Mouse (Mus musculus): ENCODE measurements around the gene Cep290. TPM values are rescaled to one million over a fixed set of nuclear protein-coding genes. Genes with fewer than 3 reads are reported as not detected.
"Not testable (repeated sequence)": the region's sequence is repeated elsewhere in the genome, so short reads cannot be mapped to it uniquely, and the experiment has no call there.

The Cep290 gene
- total and polyA plus RNA-seq, 3 experiments = 0.21 to 4.6 (median 4.1) TPM

DNA sequence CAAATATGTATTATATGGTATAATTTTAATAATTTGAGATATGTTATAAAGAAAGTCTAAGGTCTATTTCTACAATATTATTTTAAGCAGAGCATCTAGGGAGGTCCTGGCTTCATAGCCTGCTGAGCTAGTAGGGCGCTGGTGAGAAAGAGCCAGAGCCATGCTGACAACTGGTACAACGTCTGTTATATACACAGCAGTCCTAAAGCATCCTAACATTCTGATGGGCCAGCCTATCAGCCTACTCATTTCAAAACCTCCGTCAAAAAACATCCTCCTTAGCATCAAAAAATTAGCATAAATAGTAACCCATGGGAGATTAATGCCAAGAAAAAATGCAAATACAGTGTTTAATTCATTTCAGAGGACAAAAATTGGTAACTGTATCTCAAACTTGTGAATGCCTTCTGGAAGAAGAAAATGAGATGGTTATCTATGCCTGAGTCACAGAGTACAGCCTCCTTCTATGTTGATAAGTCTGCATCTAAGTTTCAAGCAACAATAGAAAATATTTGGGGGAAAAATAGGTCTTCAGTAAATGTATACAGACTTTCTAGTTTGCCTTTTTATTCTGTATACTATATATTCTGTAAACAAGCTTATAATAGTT, 69.3 kb downstream of the Cep290 start:
- TF ChIP-seq CTCF (IDR thresholded peaks at IDR 0.05) (no peak), POLR2A (IDR thresholded peaks at IDR 0.05; ENCODE audit: insufficient read depth, low read depth, low read length) (no peak), EP300 (IDR thresholded peaks at IDR 0.05; ENCODE audit: insufficient read depth, low read depth, low read length) (no peak)
- intact Hi-C loops (cut with DNase I) = no loop called here
- Histone ChIP-seq H3K79me2 (replicated peaks; ENCODE audit: control insufficient read depth, insufficient read depth, low read length) (no peaks in the 10 kb centered on the region), H3K4me3 (no peak overlapping the region), H3K9ac (ENCODE audit: low read depth, low read length) (no peak overlapping the region), H3K27ac (no peak overlapping the region), H3K4me1 (ENCODE audit: control insufficient read depth, insufficient read depth, low read length) (no peaks in the 10 kb centered on the region), H3K27me3 (ENCODE audit: control insufficient read depth, insufficient read depth, low read length) (no peaks in the 10 kb centered on the region), H3K36me3 (ENCODE audit: control insufficient read depth, insufficient read depth, low read length) (no peaks in the 10 kb centered on the region)
- 86% methylated on average over 3 of the region's 3 CpGs for WGBS
- no peak for DNase-seq

GRCm38 (mm10) chr10:100560194-100560883, 73.0 kb downstream of the Cep290 start:
- WGBS = 90% methylated on average over 3 of the region's 3 CpGs
- H3K36me3 ChIP-seq (ENCODE audit: control insufficient read depth, insufficient read depth, low read length); H3K4me3 ChIP-seq; H3K27me3 ChIP-seq (ENCODE audit: control insufficient read depth, insufficient read depth, low read length); intact Hi-C loops (cut with DNase I); H3K27ac ChIP-seq; H3K9ac ChIP-seq (ENCODE audit: low read depth, low read length); H3K79me2 ChIP-seq (replicated peaks; ENCODE audit: control insufficient read depth, insufficient read depth, low read length); DNase-seq; H3K4me1 ChIP-seq (ENCODE audit: control insufficient read depth, insufficient read depth, low read length): not testable (repeated sequence)

- 63% methylated on average over 3 of the region's 3 CpGs for WGBS
- Histone ChIP-seq H3K4me3 (no peak overlapping the region), H3K9ac (ENCODE audit: low read depth, low read length) (no peak overlapping the region), H3K27ac (no peak overlapping the region), H3K4me1 (ENCODE audit: control insufficient read depth, insufficient read depth, low read length) (no peaks in the 10 kb centered on the region), H3K36me3 (ENCODE audit: control insufficient read depth, insufficient read depth, low read length) (no peaks in the 10 kb centered on the region), H3K27me3 (ENCODE audit: control insufficient read depth, insufficient read depth, low read length) (no peaks in the 10 kb centered on the region), H3K79me2 (replicated peaks; ENCODE audit: control insufficient read depth, insufficient read depth, low read length) (no peaks in the 10 kb centered on the region)
- intact Hi-C loops (cut with DNase I) = no loop called here
- DNase-seq = no peak
- no peak for TF ChIP-seq EP300 (IDR thresholded peaks at IDR 0.05; ENCODE audit: insufficient read depth, low read depth, low read length)
- TF ChIP-seq POLR2A (IDR thresholded peaks at IDR 0.05; ENCODE audit: insufficient read depth, low read depth, low read length) = no peak
- TF ChIP-seq CTCF (IDR thresholded peaks at IDR 0.05) = no peak
Observed at GRCm38 (mm10) chr10:100564112-100564511, 76.8 kb downstream of the Cep290 start.

DNA sequence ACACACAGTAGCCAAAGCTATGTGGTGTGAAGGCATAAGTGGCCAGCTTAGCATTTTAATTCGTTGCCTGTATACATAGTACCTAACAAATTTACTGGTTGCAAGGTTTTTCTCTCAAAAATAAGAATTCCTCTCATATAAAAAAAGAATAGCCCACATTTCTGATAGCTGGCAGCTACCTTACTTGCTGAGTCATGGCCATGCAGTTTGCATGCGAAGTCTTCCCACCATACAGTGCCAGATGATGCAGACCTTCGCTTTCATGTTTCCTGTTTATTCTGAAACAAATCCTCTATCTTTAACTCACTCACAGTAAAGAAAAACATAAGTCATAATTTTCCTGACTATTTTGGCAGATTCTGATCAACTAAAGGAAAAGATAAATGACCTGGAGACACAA, 84.3 kb downstream of the Cep290 start:
- WGBS = 79% methylated on average over 3 of the region's 3 CpGs
- H3K9ac ChIP-seq (ENCODE audit: low read depth, low read length) = no peak overlapping the region
- intact Hi-C loops (cut with DNase I) = no loop called here
- H3K4me1 ChIP-seq (ENCODE audit: control insufficient read depth, insufficient read depth, low read length) = no peaks in the 10 kb centered on the region
- no peak for TF ChIP-seq EP300 (IDR thresholded peaks at IDR 0.05; ENCODE audit: insufficient read depth, low read depth, low read length)
- no peak for TF ChIP-seq POLR2A (IDR thresholded peaks at IDR 0.05; ENCODE audit: insufficient read depth, low read depth, low read length)
- no peak for TF ChIP-seq CTCF (IDR thresholded peaks at IDR 0.05)
- H3K79me2 ChIP-seq (replicated peaks; ENCODE audit: control insufficient read depth, insufficient read depth, low read length) = no peaks in the 10 kb centered on the region
- H3K4me3 ChIP-seq = no peak overlapping the region
- no peak for DNase-seq
- H3K36me3 ChIP-seq (ENCODE audit: control insufficient read depth, insufficient read depth, low read length) = no peaks in the 10 kb centered on the region
- H3K27me3 ChIP-seq (ENCODE audit: control insufficient read depth, insufficient read depth, low read length) = no peaks in the 10 kb centered on the region
- H3K27ac ChIP-seq = no peak overlapping the region

GRCm38 (mm10) chr10:100574505-100575149, 87.3 kb downstream of the Cep290 start:
- Histone ChIP-seq H3K4me3 (no peak overlapping the region), H3K27me3 (ENCODE audit: control insufficient read depth, insufficient read depth, low read length) (no peaks in the 10 kb centered on the region), H3K9ac (ENCODE audit: low read depth, low read length) (no peak overlapping the region), H3K4me1 (ENCODE audit: control insufficient read depth, insufficient read depth, low read length) (no peaks in the 10 kb centered on the region), H3K27ac (no peak overlapping the region), H3K79me2 (replicated peaks; ENCODE audit: control insufficient read depth, insufficient read depth, low read length) (no peaks in the 10 kb centered on the region), H3K36me3 (ENCODE audit: control insufficient read depth, insufficient read depth, low read length) (no peaks in the 10 kb centered on the region)
- intact Hi-C loops (cut with DNase I) = no loop called here
- 83% methylated on average over 7 of the region's 7 CpGs for WGBS
- no peak for DNase-seq
- TF ChIP-seq EP300 (IDR thresholded peaks at IDR 0.05; ENCODE audit: insufficient read depth, low read depth, low read length) (no peak), POLR2A (IDR thresholded peaks at IDR 0.05; ENCODE audit: insufficient read depth, low read depth, low read length) (no peak), CTCF (IDR thresholded peaks at IDR 0.05) (no peak)

DNA sequence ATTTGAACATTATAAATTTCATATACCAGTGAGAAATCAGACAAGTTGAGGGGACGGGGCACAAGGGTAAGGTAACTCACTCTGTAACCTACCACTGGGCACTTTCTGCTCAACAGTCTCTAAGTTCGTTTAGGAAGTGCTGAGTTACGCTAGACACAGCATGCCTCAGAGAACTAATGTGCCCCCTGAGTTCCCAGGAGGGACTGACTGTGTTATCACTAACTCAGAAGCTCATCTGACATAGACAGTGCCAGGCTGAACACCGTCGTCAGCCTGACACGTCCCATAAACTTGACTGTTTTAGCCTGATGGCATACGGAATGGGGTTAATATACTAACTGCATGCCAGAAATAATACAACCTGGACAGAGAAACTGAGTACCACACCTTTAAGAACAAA, 87.9 kb downstream of the Cep290 start:
- Histone ChIP-seq H3K27ac (no peak overlapping the region), H3K36me3 (ENCODE audit: control insufficient read depth, insufficient read depth, low read length) (no peaks in the 10 kb centered on the region), H3K4me1 (ENCODE audit: control insufficient read depth, insufficient read depth, low read length) (no peaks in the 10 kb centered on the region), H3K79me2 (replicated peaks; ENCODE audit: control insufficient read depth, insufficient read depth, low read length) (no peaks in the 10 kb centered on the region), H3K4me3 (no peak overlapping the region), H3K27me3 (ENCODE audit: control insufficient read depth, insufficient read depth, low read length) (no peaks in the 10 kb centered on the region), H3K9ac (ENCODE audit: low read depth, low read length) (no peak overlapping the region)
- WGBS = 85% methylated on average over 7 of the region's 7 CpGs
- no peak for DNase-seq
- intact Hi-C loops (cut with DNase I) = no loop called here
- no peak for TF ChIP-seq EP300 (IDR thresholded peaks at IDR 0.05; ENCODE audit: insufficient read depth, low read depth, low read length)

All from heart, adult 2 months (tissue).